Mouse (Mus musculus) adrenal gland, postnatal 10 days (tissue): ENCODE measurements at regions not wholly inside any gene's neighbourhood (a gene's known extent, or its start where the extent isn't known, plus 50 kb on each side); places are given as distances from the start of the nearest gene placed in this dataset.
A peak's percentile ranks its signal among the peaks of the same experiment; 100 is the strongest.

ENCODE experiments used
- DNase-seq: peaks from one replicate; pipeline ENCODE4 v3.0.0; 2021; ENCODE audit warnings: mixed read lengths

- no peak for DNase-seq
Observed at GRCm38 (mm10) chr16:13041356-13041755, 68.1 kb upstream of the Ercc4 start.

DNA sequence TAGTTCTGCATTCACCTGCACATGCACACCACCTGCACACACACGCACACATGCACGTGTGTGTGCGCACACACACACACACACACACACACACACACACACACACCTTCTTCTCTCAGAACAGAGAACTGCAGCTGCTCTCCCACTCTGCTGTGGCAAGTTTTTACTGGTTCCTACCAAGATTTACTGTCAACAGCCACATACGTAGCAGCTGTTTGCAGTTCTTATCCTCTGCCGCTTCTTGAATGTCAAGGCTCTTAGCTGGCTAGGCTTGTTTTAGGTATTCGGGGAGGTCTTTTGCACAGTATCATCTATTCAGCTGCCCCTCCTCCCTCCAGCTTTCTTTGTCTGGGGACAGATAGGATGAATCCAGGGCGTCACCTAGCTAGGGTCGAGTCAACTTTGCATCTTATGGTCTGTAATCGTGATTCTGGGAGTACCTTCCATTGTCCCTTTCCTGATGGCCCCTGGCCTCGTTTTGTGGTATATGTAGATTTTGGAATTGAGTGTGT is 64.3 kb upstream of the Ercc4 start:
- DNase-seq = peak; percentile 49

- DNase-seq = peak; percentile 14
Observed at GRCm38 (mm10) chr16:13046366-13047120, 62.9 kb upstream of the Ercc4 start.

GRCm38 (mm10) chr16:13049321-13049720 is 60.2 kb upstream of the Ercc4 start:
- no peak for DNase-seq

DNA sequence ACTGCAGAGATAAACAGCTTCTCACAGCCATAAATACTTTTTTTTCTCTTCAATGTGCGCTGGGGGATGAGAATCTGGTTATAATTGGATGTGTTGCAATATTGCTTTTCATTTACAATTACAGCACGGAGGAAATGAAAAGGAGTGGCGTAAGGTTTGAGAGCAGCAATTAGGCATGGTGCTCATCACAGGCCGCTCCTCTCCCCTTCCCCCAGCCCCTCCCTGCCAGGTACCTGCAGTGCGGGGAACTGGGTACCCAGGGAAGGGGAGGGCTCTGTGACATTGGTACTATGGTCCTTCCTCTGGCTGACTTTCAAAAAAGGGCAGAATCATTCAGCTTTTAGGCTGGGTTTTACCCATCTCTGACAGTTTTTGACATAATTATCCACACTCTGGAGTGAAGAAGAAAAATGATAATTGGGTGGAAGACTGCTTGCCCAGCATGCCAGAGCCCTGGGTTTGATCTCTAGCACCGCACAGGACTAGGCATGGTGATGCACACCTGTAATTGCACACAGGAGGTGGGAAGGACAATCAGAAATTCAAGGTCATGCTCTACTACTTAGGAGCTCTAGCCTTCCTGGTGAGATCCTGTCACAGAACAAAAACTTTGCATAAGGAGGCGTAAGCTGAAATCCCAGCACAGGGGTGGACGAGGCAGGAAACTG is 59.1 kb upstream of the Ercc4 start:
- DNase-seq = no peak

GRCm38 (mm10) chr16:13054956-13055355 is 54.5 kb upstream of the Ercc4 start:
- no peak for DNase-seq
